Mouse (Mus musculus): ENCODE data around the gene Pstpip1. TPM values are rescaled to one million over a fixed set of nuclear protein-coding genes. Genes with fewer than 3 reads are reported as not detected.

Gene Pstpip1
- polyA plus RNA-seq, 1 experiment from 2014 or later: 78.8 TPM

DNA sequence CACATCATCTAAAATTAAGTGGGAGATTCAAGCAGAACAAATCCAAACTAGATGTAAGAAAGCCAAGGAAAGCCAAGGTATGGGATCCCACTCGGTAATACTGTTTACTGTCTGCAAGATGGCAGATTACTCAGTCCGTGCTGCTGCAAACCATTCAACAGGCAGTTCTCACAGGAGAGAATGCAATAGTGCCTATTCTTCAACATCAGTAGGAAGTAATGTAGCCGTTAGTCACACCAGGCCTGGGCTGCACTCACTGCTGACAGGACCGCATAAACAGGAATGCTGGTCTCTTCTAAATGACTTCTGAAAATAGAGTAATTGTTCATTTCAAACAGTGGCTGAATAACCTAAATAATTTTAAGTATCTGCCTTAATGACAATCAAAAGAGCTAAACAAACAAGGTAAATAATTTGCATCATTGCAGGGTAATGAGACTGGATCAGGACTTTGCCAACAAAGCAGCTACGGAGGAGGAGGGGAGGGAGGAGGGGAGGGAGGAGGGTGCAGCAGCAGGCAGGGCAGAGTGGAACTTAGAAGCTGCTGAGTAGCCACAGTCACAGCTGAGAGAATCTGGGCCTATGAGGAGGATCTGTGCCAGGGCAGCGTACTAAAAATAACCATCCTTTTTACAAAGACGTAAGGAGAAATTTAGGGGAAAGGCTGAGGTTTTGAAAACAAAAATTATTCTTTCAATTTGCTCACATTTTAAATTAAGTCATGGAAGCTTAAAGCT is 62.2 kb downstream of the Pstpip1 start:
- Histone ChIP-seq H3K27ac (peak overlapping the region; percentile 82), H3K36me3 (ENCODE audit: inconsistent target) (no peaks in the 10 kb centered on the region), H3K79me2 (ENCODE audit: inconsistent target) (peaks cover 51% of the 10 kb centered on the region; the same call in 1 of the 2 replicates), H3K4me3 (ENCODE audit: inconsistent target) (no peak overlapping the region)
- 52% methylated on average over 6 of the region's 7 CpGs for WGBS (ENCODE audit: missing documents)

DNA sequence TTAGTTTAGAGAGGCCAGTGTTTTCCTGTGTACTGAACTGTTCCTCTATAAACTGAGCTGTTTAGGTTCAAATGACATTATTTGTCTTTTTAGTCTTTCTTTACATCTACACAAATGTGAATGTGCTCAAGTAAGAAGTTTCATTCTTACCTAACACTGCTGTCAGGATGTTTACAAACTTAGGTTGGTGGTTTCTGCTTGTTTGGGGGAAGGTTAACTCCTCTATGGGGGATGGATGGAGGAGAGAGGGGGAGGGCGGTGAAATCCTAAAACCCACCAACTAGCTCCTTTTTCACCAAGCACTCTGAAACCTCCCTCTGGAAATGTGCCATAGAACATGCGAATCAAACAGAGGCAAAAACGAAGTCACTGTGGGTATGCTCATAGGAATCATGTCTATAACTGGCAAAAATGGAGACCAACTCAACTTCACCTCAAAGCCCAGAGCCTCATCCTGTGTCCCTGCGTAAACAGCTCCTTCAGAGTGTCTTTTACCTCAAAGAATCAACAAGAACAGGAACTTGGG is 62.8 kb downstream of the Pstpip1 start:
- H3K79me2 ChIP-seq (ENCODE audit: inconsistent target): peaks cover 56% of the 10 kb centered on the region; the same call in 1 of the 2 replicates
- H3K27ac ChIP-seq: peak overlapping the region; percentile 82
- H3K36me3 ChIP-seq (ENCODE audit: inconsistent target): no peaks in the 10 kb centered on the region
- WGBS (ENCODE audit: missing documents): 66% methylated on average over 3 of the region's 4 CpGs
- no peak overlapping the region for H3K4me3 ChIP-seq (ENCODE audit: inconsistent target)

DNA sequence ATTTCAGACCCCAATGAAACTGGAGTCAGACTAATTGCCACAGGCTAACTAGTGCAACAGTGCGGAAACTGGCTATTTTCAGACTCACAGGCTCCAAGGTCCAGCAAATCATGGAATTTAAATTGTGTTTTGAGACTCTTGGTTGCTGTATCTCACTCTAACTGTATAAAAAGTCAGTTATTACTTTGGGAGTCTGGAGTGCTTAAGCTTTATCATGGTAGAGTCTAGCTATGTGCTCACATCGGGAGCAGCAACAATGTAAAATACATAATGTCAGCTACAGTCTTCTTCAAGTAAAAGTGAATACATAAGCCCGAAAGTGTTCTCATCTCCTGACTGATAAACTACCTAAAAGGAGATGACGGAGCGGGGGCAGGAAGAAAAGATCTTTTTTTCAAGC is 64.8 kb downstream of the Pstpip1 start:
- Histone ChIP-seq H3K27ac (no peak overlapping the region), H3K4me3 (ENCODE audit: inconsistent target) (no peak overlapping the region), H3K36me3 (ENCODE audit: inconsistent target) (no peaks in the 10 kb centered on the region), H3K79me2 (ENCODE audit: inconsistent target) (peaks cover 68% of the 10 kb centered on the region; the same call in 1 of the 2 replicates)
- WGBS (ENCODE audit: missing documents): 93% methylated on average over 5 of the region's 5 CpGs

DNA sequence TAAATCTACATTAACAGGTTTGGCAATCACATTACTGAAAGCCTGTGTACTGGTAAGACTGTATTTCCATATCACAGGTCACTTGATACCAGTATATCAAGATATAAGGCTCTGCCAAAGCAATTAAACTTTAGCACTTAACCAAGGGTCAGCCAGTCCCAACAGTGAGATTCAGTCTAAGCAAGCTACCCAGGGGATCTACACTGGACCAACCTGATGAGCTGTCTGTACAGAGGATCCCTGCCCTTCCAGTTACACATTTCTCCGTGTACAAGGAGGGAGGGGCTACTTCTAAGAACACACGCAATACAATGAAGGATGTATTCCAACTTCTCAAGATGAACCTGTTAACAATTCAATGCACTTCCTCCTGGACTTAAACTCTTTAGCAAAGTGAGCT is 68.3 kb downstream of the Pstpip1 start:
- Histone ChIP-seq H3K27ac (no peak overlapping the region), H3K4me3 (ENCODE audit: inconsistent target) (no peak overlapping the region), H3K79me2 (ENCODE audit: inconsistent target) (peaks cover 65% of the 10 kb centered on the region; the same call in 1 of the 2 replicates), H3K36me3 (ENCODE audit: inconsistent target) (no peaks in the 10 kb centered on the region)
- WGBS (ENCODE audit: missing documents): 79% methylated on average over 2 of the region's 2 CpGs

DNA sequence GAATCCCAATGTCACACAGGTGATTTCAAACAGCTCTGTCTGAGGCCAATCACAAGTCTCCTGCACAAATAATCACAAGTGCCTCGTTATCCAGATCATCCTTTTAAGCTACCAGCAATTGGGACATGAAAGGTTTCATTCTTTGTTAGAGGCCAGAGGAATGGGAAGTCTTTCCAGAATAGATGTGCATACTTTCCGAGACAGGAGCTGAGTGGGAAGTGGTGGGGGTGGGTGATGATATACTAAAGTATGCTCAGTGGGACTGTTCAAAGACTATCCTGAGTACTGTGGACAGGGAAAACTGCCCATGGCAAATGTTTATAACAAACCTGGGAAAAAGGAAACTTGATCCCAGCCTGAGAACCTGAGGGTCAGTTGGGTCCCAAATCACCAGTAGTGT is 69.7 kb downstream of the Pstpip1 start:
- no peak overlapping the region for H3K4me3 ChIP-seq (ENCODE audit: inconsistent target)
- H3K79me2 ChIP-seq (ENCODE audit: inconsistent target): peaks cover 54% of the 10 kb centered on the region; the same call in 1 of the 2 replicates
- H3K27ac ChIP-seq: no peak overlapping the region
- WGBS (ENCODE audit: missing documents): 90% methylated on average over 2 of the region's 2 CpGs
- H3K36me3 ChIP-seq (ENCODE audit: inconsistent target): no peaks in the 10 kb centered on the region

DNA sequence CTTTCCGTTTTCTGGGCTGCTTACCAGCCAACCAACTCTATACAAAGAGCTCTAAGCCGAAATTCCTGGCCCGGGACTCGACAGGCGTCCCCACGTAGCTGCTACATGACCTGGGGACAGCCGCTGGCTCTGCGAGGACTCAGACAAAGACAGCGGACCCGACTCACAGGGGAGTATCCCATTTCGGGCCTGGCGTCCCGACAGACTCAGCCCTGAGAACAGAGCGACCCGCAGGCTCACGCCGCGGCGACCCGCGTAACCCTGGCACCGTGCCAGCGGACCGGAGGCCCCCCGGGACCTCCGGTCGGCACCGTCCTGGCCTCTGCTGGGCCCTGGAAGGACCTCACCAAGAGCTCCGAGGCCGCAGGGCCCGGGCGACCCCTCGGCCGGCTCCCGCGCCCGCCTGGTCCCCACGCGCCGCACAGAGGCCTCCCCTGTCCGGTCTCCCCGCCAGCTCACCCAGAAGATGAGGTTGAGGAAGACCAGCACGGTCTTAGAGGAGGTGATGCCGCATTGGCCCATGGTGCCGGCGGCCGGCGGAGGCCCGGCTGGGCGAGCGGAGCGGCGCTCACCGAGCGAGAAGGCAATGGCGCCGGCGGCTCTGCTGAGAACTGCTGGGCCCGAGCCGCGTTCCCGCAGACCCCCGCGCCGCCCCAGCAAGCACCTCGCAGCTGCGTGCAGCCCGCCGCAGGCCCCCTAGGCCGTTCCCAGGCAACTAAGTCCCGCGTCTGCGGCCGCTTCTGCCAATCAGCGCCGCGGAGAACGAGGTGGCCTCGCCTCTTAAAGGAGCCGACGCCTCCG is 70.8 kb downstream of the Pstpip1 start:
- no peaks in the 10 kb centered on the region for H3K36me3 ChIP-seq (ENCODE audit: inconsistent target)
- no peak overlapping the region for H3K27ac ChIP-seq
- 1% methylated on average over 70 of the region's 82 CpGs for WGBS (ENCODE audit: missing documents)
- H3K4me3 ChIP-seq (ENCODE audit: inconsistent target): peak overlapping the region; percentile 52
- H3K79me2 ChIP-seq (ENCODE audit: inconsistent target): peaks cover 43% of the 10 kb centered on the region; the same call in 1 of the 2 replicates

DNA sequence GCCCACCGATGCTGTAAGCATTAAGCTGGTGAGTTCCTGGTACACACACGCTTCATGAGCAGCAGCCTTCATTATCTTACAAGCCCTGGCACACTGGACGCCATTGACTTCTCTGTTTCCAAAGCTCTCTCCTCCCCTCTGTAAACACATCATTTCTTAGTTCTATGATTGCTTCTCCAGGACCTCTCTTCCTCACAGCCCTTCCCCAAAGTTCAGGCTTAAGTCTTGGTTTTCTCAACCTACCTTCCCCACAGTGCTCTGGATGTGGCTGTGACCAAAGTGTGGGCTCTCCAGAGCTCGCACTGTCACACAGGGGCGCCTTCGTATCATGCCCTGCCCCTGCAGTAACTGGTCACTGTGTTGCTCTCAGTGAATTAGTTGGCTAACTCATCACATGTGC is 75.6 kb downstream of the Pstpip1 start, which contains the start of gene Tspan3:
Gene Tspan3, minus strand, starts transcription at position 101 of the 400 bp plus-strand sequence.
- no peaks in the 10 kb centered on the region for H3K79me2 ChIP-seq (ENCODE audit: inconsistent target)
- H3K36me3 ChIP-seq (ENCODE audit: inconsistent target): no peaks in the 10 kb centered on the region
- H3K27ac ChIP-seq: no peak within 1 kb of the TSS
- 86% methylated on average over 6 of the region's 6 CpGs for WGBS (ENCODE audit: missing documents)
- no peak within 1 kb of the TSS for H3K4me3 ChIP-seq (ENCODE audit: inconsistent target)

DNA sequence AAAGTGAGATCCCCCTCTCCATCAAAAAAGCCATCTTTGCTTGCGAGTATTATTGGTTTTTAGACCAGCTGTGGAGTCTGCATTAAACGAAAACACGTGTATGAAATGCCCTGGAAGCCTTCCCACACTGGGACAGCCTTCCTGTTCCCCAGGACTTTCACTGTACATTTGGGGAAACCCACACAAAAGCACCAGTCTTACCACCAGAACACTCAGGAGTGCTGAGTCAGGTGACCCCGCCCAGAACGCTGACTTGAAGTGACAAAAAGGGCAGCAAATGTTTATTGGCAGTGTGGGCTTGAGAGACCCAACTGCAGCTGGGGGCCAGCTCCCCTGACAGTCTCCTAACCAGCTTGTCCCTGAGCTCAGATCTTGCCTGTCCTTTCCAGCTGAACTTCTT is 76.4 kb downstream of the Pstpip1 start:
- H3K79me2 ChIP-seq (ENCODE audit: inconsistent target): no peaks in the 10 kb centered on the region

DNA sequence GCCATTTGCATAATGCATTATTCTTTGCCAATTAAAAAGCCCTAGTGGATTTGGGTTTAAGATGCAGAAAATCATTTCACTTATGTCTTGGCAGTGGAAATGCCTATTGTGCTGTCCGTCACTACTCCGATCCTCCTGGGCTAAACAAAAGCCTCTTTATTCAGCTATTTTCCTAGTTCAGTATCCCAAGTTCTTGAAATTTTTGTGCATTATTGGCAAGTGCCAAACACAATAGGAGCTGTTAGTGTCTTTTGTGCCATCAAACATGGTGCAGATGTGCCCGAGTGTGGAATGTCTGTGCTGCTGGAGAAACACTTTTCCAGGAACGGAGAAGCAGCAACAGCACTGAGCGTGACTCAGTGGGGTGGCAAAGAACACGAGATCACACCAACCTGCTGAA is 77.9 kb downstream of the Pstpip1 start:
- Histone ChIP-seq H3K36me3 (ENCODE audit: inconsistent target) (no peaks in the 10 kb centered on the region), H3K79me2 (ENCODE audit: inconsistent target) (no peaks in the 10 kb centered on the region), H3K4me3 (ENCODE audit: inconsistent target) (no peak overlapping the region), H3K27ac (no peak overlapping the region)
- whole genome bisulfite sequencing (ENCODE audit: missing documents): 77% methylated on average over 6 of the region's 6 CpGs

More for the DNA sequence above, 76.4 kb downstream of the Pstpip1 start:
- Histone ChIP-seq H3K36me3 (ENCODE audit: inconsistent target) (no peaks in the 10 kb centered on the region), H3K27ac (no peak overlapping the region), H3K4me3 (ENCODE audit: inconsistent target) (no peak overlapping the region)
- 16% methylated on average over 5 of the region's 5 CpGs for whole genome bisulfite sequencing (ENCODE audit: missing documents)

DNA sequence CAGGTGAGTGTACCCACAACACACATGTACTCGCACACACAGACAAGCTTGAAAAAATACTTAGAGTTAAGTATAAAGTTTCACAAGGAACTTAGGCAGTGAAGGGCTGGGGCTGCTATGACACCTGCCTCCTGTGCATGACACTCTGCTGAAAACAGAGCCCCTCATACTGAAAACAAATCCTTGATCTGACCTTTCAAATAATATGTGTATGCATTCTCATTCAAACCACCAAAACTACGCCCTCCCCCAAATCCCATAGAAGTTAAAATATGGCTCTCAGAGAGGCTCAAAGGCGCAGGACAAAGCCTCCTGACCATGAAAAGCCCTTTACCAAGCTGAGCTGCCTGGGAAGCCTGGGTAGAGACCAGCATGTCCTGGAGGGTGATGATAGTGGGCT is 85.6 kb downstream of the Pstpip1 start:
- no peaks in the 10 kb centered on the region for H3K36me3 ChIP-seq (ENCODE audit: inconsistent target)
- H3K79me2 ChIP-seq (ENCODE audit: inconsistent target): no peaks in the 10 kb centered on the region
- H3K27ac ChIP-seq: no peak overlapping the region
- WGBS (ENCODE audit: missing documents): 96% methylated on average over 3 of the region's 3 CpGs
- no peak overlapping the region for H3K4me3 ChIP-seq (ENCODE audit: inconsistent target)

DNA sequence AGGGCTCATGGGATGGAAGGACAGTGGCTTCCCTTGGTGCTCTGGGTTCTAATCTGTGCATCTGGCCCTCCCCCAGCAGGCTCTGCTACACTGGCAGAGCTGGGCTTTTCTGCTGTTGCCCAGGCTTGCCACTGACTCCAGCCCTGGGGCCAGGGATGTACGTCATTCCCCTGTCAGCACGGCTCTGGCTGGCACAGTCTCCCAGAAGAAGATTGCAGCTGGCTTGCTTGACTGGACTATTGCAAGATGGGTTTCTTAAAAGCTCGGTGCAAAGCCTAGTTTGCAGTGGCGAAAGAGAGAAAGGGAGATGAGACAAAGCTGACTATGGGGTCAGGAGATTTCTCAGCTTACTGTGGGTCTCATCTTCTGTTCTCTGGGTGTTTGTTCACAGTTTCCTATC is 87.6 kb downstream of the Pstpip1 start:
- Histone ChIP-seq H3K36me3 (ENCODE audit: inconsistent target) (no peaks in the 10 kb centered on the region), H3K4me3 (ENCODE audit: inconsistent target) (no peak overlapping the region), H3K27ac (no peak overlapping the region), H3K79me2 (ENCODE audit: inconsistent target) (no peaks in the 10 kb centered on the region)
- WGBS (ENCODE audit: missing documents): 92% methylated on average over 4 of the region's 4 CpGs

Other genes starting within 250 kb of the Pstpip1 start
- 5.9 to 9.3 TPM (median 6.0 TPM) in 3 replicates for gene Scaper, start 151.8 kb upstream of the Pstpip1 start, polyA plus RNA-seq (2018)
- not detected in 3 replicates for gene 4930563M21Rik, start 79.4 kb upstream of the Pstpip1 start, polyA plus RNA-seq (2018)
- gene Rcn2, start 48.1 kb upstream of the Pstpip1 start, polyA plus RNA-seq (2018): 29.6 to 55.4 TPM (median 36.6 TPM) in 3 replicates
- 71.8 to 155 TPM (median 82.8 TPM) in 3 replicates for gene Tspan3, start 75.5 kb downstream of the Pstpip1 start, polyA plus RNA-seq (2018)

Data from macrophage (primary cell).